Mouse (Mus musculus) cerebellum, adult 9-10 months (tissue): ENCODE measurements around the gene Btrc.
"Not testable (repeated sequence)": the region's sequence is repeated elsewhere in the genome, so short reads cannot be mapped to it uniquely, and the experiment has no call there.

Experiments used
- DNase-seq: peaks from one replicate; pipeline ENCODE4 v3.0.0; 2022

Gene Btrc

GRCm38 (mm10) chr19:45363384-45363926 is at the start of gene Btrc:
Gene Btrc, plus strand, starts transcription at chr19:45363734.
- peak; percentile 100 for DNase-seq

DNA sequence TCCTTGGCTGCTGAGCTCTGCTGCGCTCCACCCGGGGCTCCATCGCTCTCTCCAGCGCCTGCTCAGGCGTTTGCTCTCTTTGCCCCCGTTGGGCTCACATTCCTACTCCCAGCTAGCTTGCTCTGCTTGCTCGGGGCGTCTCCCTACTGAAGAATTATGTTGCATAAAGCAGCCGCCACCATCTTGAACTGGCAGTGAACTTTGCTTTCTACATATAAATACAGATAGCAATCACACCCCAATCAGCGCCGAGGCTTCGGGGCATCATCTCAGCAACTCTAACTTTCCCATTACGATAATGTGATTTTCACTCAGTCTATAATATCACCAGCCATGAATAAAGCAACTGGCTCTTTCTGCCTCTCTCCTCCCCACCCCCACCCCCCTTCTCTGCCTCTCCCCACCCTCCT is 46.1 kb upstream of the Btrc start:
- DNase-seq: no peak

DNA sequence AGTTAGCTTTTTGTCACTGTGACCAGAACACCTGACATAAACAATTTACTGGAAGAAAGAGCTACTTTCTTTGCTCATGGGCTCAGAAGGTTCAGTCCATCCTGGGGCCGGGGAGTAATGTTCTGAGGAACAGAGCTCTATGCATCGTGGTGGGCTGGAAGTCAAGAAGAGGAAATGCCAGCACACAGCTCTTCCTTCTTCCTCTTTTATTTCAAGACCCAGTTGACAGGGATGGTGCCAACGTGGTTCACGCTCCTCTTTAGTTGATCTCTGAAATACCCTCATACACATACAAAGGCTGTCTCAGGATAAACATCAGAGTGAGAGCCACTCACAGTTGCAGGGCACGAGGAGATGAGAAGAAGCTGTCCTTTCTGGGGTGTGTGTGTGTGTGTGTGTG is 42.5 kb upstream of the Btrc start:
- no peak for DNase-seq

- no peak for DNase-seq
These were observed 34.5 kb upstream of the Btrc start for GRCm38 (mm10) chr19:45329039-45329438.

- no peak for DNase-seq
These were observed 33.7 kb upstream of the Btrc start for GRCm38 (mm10) chr19:45329748-45330298.

DNA sequence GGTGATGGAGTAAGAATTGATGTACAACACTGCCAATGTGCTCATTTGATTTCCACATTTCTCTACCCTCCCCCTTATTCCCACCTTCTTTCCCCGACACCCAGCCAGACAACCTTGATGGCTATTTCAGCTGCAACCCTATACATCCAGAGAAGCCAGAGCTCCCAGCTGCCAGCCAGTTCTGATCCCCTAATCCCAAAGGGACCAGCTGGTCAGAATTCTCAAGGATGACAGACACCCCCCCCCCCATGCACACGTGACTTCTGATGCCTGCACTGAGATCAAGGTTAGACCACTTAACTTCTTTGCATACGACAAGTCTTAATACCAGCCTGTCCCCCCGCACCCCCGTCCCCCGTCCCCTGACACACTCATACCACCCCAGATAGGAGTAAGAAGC is 26.8 kb upstream of the Btrc start:
- DNase-seq: no peak

GRCm38 (mm10) chr19:45338182-45338581 is 25.4 kb upstream of the Btrc start:
- no peak for DNase-seq

GRCm38 (mm10) chr19:45343941-45344340 is 19.6 kb upstream of the Btrc start:
- DNase-seq: no peak

- DNase-seq: no peak
These were observed 15.3 kb upstream of the Btrc start for GRCm38 (mm10) chr19:45348188-45348587.

- DNase-seq: no peak
These were observed 13.1 kb upstream of the Btrc start for GRCm38 (mm10) chr19:45350456-45350855.

GRCm38 (mm10) chr19:45352706-45353105 is 10.8 kb upstream of the Btrc start:
- not testable (repeated sequence) for DNase-seq

- no peak for DNase-seq
These were observed 7.9 kb upstream of the Btrc start for GRCm38 (mm10) chr19:45355678-45356077.

DNA sequence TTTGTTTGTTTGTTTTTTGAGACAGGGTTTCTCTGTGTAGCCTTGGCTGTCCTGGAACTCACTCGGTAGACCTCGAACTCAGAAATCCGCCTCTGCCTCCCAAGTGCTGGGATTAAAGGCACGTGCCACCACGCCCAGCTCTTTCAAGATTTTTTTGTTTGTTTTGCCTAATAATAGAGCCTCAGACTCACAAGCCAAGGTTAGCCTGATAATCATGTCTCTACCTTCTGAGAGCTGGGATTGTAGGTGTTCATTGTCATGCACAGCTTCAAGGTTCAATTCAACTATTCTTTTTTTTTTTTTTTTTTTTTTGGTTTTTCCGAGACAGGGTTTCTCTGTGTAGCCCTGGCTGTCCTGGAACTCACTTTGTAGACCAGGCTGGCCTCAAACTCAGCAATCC is 6.7 kb upstream of the Btrc start:
- not testable (repeated sequence) for DNase-seq

- DNase-seq: no peak
These were observed 3.0 kb upstream of the Btrc start for GRCm38 (mm10) chr19:45360486-45360885.

GRCm38 (mm10) chr19:45363933-45364391 is 428 bp downstream of the Btrc start:
- no peak for DNase-seq

GRCm38 (mm10) chr19:45366651-45367050 is 3.1 kb downstream of the Btrc start:
- DNase-seq: no peak

GRCm38 (mm10) chr19:45384815-45385214 is 21.3 kb downstream of the Btrc start:
- DNase-seq: not testable (repeated sequence)

DNA sequence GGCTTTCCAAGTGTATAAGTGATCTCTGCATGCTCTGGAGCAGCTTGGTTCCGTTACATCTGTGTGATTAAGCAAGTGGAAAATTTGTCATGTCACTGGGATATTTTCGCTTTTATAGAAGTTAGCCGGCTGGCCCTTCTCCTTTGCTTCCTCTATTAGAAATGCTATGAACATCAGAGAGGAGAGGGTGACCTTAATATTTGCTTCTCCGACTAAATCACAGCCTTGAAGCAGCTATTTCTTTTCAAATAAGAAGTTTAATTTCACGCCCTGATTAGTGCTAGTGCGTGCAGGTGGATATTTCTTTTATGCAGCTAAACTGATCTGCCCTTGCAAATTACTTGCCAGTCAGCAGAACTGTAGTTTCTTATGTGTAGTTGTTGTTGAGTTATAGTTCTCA is 25.0 kb downstream of the Btrc start:
- no peak for DNase-seq

GRCm38 (mm10) chr19:45394078-45394477 is 30.5 kb downstream of the Btrc start:
- no peak for DNase-seq

DNA sequence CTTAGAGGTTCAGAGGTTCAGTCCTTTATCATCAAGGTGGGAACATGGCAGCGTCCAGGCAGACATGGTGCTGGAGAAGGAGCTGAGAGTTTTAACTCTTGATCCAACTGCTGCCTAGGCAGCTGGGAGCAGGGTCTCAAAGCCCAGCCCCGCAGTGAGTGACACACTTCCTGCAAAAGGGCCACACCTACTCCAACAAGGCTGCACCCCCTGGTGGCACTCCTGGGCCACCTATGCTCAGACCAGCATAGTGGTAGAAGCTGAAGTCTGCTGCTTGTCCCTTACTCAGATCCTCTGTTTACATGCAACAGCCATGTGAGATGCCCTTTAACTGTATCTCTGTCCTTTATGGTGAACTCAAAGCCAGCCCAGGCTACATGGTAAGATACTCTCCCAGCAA is 47.5 kb downstream of the Btrc start:
- DNase-seq: no peak

DNA sequence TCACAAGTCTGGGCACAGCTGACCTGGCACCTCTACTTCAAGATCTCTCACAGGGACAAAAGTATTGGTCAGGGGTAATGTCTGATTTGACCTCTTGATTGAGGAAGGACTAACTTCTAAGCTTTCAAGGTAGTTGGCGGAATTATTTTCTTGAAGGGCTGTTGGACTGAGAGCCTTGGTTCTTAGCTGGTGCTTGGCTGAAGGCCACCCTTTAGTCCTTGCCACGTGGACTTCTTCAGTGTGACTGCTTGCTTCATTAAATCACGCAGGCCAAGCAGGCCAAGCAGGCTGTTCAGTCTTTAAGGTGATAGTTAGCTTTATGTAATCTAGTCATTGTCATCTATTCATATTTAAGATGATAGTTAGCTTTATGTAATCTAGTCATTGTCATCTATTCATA is 49.2 kb downstream of the Btrc start:
- no peak for DNase-seq

GRCm38 (mm10) chr19:45413966-45414365 is 50.4 kb downstream of the Btrc start:
- DNase-seq: no peak

GRCm38 (mm10) chr19:45417601-45418000 is 54.1 kb downstream of the Btrc start:
- DNase-seq: no peak

DNA sequence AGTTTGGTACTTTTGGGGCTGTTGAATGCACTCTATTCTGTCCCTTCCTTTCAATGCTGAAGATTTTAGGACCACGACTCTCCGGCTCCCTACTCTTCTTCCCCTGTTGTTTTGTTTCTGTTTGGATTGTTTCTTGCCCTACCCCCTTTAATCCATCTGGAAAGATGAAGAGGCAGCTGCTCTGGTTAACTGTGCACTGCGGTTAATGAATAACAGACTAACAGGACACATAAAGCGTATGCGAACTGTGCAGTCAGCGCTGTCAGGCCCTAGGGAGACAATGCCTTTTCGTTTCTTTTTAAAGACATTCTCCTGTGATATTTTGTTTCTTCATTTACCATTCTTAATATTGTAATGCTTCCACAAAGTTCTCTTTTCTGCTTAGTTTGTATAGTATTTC is 58.7 kb downstream of the Btrc start:
- DNase-seq: no peak

GRCm38 (mm10) chr19:45428146-45428545 is 64.6 kb downstream of the Btrc start:
- no peak for DNase-seq
